Mouse (Mus musculus) small intestine, adult 2 months (tissue): ENCODE data around the gene Tmem253.

Experiments used
- CTCF ChIP-seq: fragments of 200-500 bp; IDR thresholded peaks from 2 replicates; pipeline ENCODE4 v1.5.1; 2012; ENCODE audit warnings: low read depth, mild to moderate bottlenecking, control low read depth, inconsistent platforms, low read length, moderate library complexity, mixed read lengths; ENCODE audit not compliant: insufficient replicate concordance, insufficient read length; ENCODE audit errors: extremely low read depth
- POLR2A ChIP-seq: fragments of 200-500 bp; IDR thresholded peaks from 2 replicates; pipeline ENCODE4 v1.6.1; 2012; ENCODE audit warnings: low read depth, mild to moderate bottlenecking, control low read depth, inconsistent platforms, low read length, moderate library complexity

GRCm38 (mm10) chr14:52039332-52039731 lies 23.9 kb downstream of the Tmem253 start:
- TF ChIP-seq CTCF (no peak), POLR2A (no peak)
